Mouse (Mus musculus) frontal cortex, postnatal 36 days (tissue): ENCODE data around the gene Zdhhc14.

Source experiments
- DNase-seq, 2 experiments: peaks; one replicate each; pipeline ENCODE4 v3.0.0; 2022; ENCODE audit warnings: low spot score in 2 of 2

Zdhhc14 gene

GRCm38 (mm10) chr17:5729587-5730125, 237.3 kb downstream of the Zdhhc14 start:
- no peak for DNase-seq

- no peak for DNase-seq
Measured at GRCm38 (mm10) chr17:5730538-5730937, 238.2 kb downstream of the Zdhhc14 start.

GRCm38 (mm10) chr17:5733400-5733799, 241.0 kb downstream of the Zdhhc14 start:
- DNase-seq = peak; percentile 22 to 53

- no peak for DNase-seq
Measured at GRCm38 (mm10) chr17:5741061-5741460, 248.7 kb downstream of the Zdhhc14 start.

GRCm38 (mm10) chr17:5744016-5744415, 251.7 kb downstream of the Zdhhc14 start:
- DNase-seq = no peak

GRCm38 (mm10) chr17:5746378-5746777, 254.0 kb downstream of the Zdhhc14 start:
- DNase-seq = no peak

- no peak for DNase-seq
Measured at GRCm38 (mm10) chr17:5747539-5748500, 255.5 kb downstream of the Zdhhc14 start.

- no peak for DNase-seq
Measured at GRCm38 (mm10) chr17:5748501-5748894, 256.1 kb downstream of the Zdhhc14 start.

GRCm38 (mm10) chr17:5750278-5750677, 257.9 kb downstream of the Zdhhc14 start:
- no peak for DNase-seq

- no peak for DNase-seq
Measured at GRCm38 (mm10) chr17:5751066-5751465, 258.7 kb downstream of the Zdhhc14 start.

- no peak for DNase-seq
Measured at GRCm38 (mm10) chr17:5752322-5752715, 260.0 kb downstream of the Zdhhc14 start.

- peak; percentile 83 to 86 for DNase-seq
Measured at GRCm38 (mm10) chr17:5752716-5753585, 260.6 kb downstream of the Zdhhc14 start.

- DNase-seq = no peak
Measured at GRCm38 (mm10) chr17:5755489-5755888, 263.1 kb downstream of the Zdhhc14 start.

GRCm38 (mm10) chr17:5756065-5756464, 263.7 kb downstream of the Zdhhc14 start:
- no peak for DNase-seq

GRCm38 (mm10) chr17:5756855-5757254, 264.5 kb downstream of the Zdhhc14 start:
- DNase-seq = no peak

GRCm38 (mm10) chr17:5763768-5764167, 271.4 kb downstream of the Zdhhc14 start:
- DNase-seq = no peak

GRCm38 (mm10) chr17:5764270-5764669, 271.9 kb downstream of the Zdhhc14 start:
- no peak for DNase-seq

- no peak for DNase-seq
Measured at GRCm38 (mm10) chr17:5765746-5766145, 273.4 kb downstream of the Zdhhc14 start.

- DNase-seq = no peak
Measured at GRCm38 (mm10) chr17:5768164-5768705, 275.9 kb downstream of the Zdhhc14 start.

GRCm38 (mm10) chr17:5768810-5769520, 276.6 kb downstream of the Zdhhc14 start:
- no peak for DNase-seq

GRCm38 (mm10) chr17:5769776-5770175, 277.4 kb downstream of the Zdhhc14 start:
- DNase-seq = no peak
